Mouse (Mus musculus) heart, postnatal 0 days (tissue): Measurements from ENCODE around the gene Adam8.
A peak's percentile ranks its signal among the peaks of the same experiment; 100 is the strongest.

Source experiments
- CTCF ChIP-seq: IDR thresholded peaks from 2 replicates; pipeline ENCODE4 v1.5.1; 2016; ENCODE audit warnings: antibody characterized with exemption, control low read depth, low read depth
- EP300 ChIP-seq: IDR thresholded peaks from 2 replicates; pipeline ENCODE4 v1.6.1; 2016; ENCODE audit warnings: antibody characterized with exemption, low read depth

GRCm38 (mm10) chr7:139949893-139950282, 42.5 kb downstream of the Adam8 start:
- TF ChIP-seq CTCF (peak; percentile 46), EP300 (no peak)
